Mouse (Mus musculus) E14TG2a.4 (cell line): ENCODE measurements around the gene Agbl4.

Experiments used
- H3K27me3 ChIP-seq: 2 replicates; pipeline ENCODE4 v1.6.1; 2014; ENCODE audit warnings: low read length, control low read depth; ENCODE audit not compliant: insufficient read depth
- H3K36me3 ChIP-seq: 2 replicates; pipeline ENCODE4 v1.6.1; 2014; ENCODE audit warnings: low read length, control low read depth; ENCODE audit not compliant: insufficient read depth
- H3K4me1 ChIP-seq: replicated peaks from 2 replicates; pipeline ENCODE4 v1.6.1; 2014; ENCODE audit warnings: low read depth, low read length, control low read depth
- H3K4me3 ChIP-seq: replicated peaks from 2 replicates; pipeline ENCODE4 v1.5.1; 2014; ENCODE audit warnings: mild to moderate bottlenecking, low read length
- H3K9me3 ChIP-seq: 2 replicates; pipeline ENCODE4 v1.6.1; 2014; ENCODE audit warnings: low read length, control low read depth
- CTCF ChIP-seq: conservative IDR thresholded peaks from 2 replicates; pipeline ENCODE4 v1.5.1; 2014; ENCODE audit warnings: low read length
- NANOG ChIP-seq: IDR thresholded peaks from 2 replicates; pipeline ENCODE4 v1.6.1; 2014; ENCODE audit warnings: borderline replicate concordance, low read length, mixed read lengths
- POU5F1 ChIP-seq: IDR thresholded peaks from 2 replicates; pipeline ENCODE4 v1.6.1; 2014; ENCODE audit warnings: low read length, borderline replicate concordance

Agbl4 gene

DNA sequence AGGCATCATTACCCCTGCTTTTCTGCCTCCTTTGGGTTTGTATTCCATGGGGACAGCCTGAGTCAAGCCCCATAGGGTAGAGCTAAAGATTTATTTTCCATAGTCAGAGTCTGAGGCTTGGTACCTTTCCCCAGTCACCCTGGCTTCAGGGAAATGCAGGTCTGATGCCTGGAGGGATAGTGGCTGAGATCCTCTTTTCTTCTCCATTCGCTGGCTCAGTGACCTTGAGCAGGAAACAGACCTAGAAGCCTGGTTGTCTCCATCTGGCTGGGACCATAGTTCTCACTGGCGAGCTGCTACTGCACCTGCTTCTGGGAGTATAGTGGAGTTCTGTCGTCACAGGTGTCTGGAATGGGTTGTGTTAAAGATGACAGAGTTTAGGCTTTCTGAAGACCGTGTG is 1132.5 kb downstream of the Agbl4 start:
- TF ChIP-seq NANOG (no peak), CTCF (no peak), POU5F1 (no peak)
- no peaks in the 10 kb centered on the region for H3K27me3 ChIP-seq
- H3K4me3 ChIP-seq, result no peak overlapping the region
- H3K36me3 ChIP-seq, result no peaks in the 10 kb centered on the region
- H3K9me3 ChIP-seq, result no peaks in the 10 kb centered on the region
- no peaks in the 10 kb centered on the region for H3K4me1 ChIP-seq

DNA sequence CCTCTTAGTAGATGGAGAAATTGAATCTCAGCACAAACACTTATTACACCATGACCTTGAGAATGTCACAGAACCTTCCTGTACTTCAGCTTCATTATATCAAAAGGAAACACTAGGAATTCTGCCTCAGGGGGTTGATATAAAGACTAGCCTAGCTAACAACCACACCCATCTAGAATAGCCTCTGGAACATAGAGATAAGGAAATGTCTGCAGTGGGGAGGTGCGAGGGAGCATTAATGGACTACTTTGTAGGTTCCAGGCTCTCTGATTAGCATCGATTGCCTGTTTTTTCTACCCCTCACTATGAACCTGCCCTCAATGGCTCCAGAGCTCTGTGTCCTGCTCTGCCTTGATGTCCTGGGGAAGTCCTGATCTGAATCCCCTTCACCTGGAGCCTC is 1133.1 kb downstream of the Agbl4 start:
- Histone ChIP-seq H3K27me3 (no peaks in the 10 kb centered on the region), H3K9me3 (no peaks in the 10 kb centered on the region), H3K36me3 (no peaks in the 10 kb centered on the region), H3K4me1 (no peaks in the 10 kb centered on the region), H3K4me3 (no peak overlapping the region)
- TF ChIP-seq CTCF (no peak), NANOG (no peak), POU5F1 (no peak)

DNA sequence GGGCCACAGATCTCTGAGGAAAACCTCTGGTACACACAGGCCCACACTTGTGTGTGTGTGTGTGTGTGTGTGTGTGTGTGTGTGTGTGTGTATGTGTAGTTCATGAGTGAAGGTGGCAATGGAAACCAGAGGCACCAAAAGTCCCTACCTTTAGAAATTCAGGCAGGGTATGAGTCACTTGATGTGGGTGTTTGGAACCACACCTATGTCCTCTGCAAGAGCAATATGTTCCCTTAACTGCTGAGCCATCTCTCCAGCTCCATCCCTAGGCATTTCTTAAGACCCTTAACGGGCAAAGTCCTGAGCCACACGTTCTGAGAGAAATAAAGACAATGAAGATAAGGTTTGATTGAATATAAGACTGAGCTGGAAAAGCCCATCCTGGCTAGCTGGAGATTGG is 1147.2 kb downstream of the Agbl4 start:
- Histone ChIP-seq H3K36me3 (no peaks in the 10 kb centered on the region), H3K27me3 (no peaks in the 10 kb centered on the region), H3K9me3 (peaks cover 8% of the 10 kb centered on the region; the same call in 1 of the 2 replicates), H3K4me3 (no peak overlapping the region), H3K4me1 (no peaks in the 10 kb centered on the region)
- TF ChIP-seq CTCF (no peak), NANOG (no peak), POU5F1 (no peak)

DNA sequence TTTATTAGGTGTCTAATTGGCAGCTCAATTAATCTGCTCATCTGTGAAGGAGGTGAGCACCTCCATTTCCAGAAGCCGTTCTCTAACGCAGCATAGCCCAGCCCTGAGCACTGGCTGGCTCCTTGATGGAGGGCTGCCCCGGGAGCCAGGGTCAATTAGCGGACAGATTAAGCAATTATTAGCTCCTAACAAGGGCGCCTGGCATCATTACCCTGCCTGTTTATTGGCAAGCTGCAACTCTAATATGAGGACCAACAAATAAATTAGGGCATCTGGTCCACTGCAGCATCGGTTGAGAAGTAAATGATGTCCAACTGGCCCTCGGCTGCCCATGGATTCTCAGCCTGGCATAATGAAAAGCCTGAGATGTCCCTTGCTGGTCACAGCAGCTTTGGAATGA is 1148.5 kb downstream of the Agbl4 start:
- peaks cover 8% of the 10 kb centered on the region; the same call in 1 of the 2 replicates for H3K9me3 ChIP-seq
- no peak for TF ChIP-seq NANOG
- no peak for TF ChIP-seq CTCF
- no peak for TF ChIP-seq POU5F1
- no peaks in the 10 kb centered on the region for H3K36me3 ChIP-seq
- H3K4me3 ChIP-seq, result no peak overlapping the region
- H3K4me1 ChIP-seq, result no peaks in the 10 kb centered on the region
- H3K27me3 ChIP-seq, result no peaks in the 10 kb centered on the region

DNA sequence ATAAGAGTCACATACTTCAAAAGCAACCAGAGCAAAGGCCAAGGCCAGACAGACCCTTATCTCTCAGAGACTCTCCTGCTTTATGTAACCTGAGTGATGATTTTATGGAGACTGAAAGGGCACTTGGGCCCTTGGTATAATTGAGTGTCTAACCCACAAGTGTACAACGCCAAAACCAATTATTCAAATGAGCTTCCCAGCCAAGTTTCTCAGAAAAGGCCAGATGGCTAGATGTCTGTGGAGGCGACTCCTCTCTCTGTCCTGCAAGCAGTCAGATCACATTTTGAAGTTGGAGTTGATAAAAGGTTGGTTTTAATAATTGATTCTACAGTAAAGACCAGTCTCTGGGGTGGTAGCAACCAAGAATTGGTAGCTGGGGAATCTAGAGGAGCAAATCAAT is 1158.0 kb downstream of the Agbl4 start:
- no peaks in the 10 kb centered on the region for H3K27me3 ChIP-seq
- H3K9me3 ChIP-seq, result no peaks in the 10 kb centered on the region
- H3K4me3 ChIP-seq, result no peak overlapping the region
- H3K36me3 ChIP-seq, result no peaks in the 10 kb centered on the region
- H3K4me1 ChIP-seq, result peaks cover 7% of the 10 kb centered on the region
- TF ChIP-seq NANOG (no peak), CTCF (no peak)

DNA sequence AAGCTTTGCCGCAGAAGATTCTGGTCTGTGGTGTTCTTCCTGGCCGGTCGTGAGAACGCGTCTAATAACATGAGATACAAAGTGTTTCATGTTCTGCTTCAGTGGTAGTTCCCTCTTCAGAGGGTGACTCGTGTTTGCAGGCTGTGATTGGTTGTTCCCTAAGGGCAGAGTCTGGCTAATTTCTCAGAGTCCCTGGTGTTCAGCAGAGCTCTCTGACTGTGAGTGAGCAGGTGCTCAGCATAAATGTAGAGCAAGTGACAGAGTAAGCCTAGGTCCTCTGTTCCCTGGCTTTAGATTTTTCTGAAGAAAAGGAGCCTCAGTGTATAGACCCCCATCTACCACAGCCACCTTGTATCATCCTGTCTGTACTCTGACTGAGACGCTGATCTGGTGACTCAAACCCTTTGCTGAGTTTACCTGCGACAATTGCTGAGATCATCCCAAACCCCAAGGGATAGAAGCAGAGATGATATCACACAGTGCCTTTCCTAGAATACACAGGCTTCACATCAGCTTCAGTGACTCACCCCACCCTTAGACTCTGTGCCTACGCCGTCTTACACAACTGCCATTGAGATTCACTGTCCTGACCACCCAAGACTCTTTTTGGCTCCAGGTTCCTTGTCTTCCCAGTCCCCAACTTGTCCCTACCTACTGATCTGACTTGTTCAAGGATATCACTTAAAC is 1179.8 kb downstream of the Agbl4 start:
- Histone ChIP-seq H3K4me3 (no peak overlapping the region), H3K4me1 (no peaks in the 10 kb centered on the region), H3K9me3 (no peaks in the 10 kb centered on the region), H3K36me3 (no peaks in the 10 kb centered on the region), H3K27me3 (no peaks in the 10 kb centered on the region)
- TF ChIP-seq POU5F1, result no peak
- TF ChIP-seq CTCF, result no peak
- no peak for TF ChIP-seq NANOG

DNA sequence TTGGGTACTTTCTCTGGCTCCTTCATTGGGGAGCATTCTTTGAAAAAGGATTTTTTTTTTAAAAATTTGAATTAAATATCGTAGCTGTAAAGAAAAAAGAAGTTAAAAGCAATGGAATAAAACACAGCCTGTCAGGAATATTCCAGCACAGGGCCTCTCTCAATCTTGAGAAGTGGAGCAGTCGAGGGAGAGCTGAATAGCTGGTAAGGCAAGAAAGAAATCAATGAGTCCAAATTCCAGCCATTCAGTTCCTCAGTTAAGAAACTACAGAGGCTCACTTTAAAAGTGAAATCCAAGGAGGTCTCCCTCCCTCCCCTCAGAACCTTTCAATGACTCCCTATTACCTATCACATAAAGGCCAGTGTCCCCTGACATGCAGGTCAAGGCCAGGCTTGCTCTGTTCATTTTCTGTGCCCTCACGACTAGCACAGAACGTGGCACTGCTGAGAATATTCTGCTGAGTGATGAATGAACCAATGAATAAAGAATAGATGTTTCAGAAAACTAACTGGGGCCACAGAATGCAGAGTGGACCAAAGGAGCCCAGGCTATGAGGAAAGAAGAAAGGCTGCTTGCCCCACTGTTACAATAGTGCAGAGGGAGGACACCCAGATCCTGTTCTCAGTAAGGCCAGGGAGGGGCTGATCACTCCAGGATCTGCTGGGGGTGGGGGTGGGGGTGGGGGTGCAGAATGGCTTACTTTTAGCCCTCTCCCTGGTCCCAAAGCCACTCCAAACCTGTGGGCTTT is 1181.8 kb downstream of the Agbl4 start:
- no peak for TF ChIP-seq POU5F1
- no peak for TF ChIP-seq CTCF
- no peak for TF ChIP-seq NANOG
- Histone ChIP-seq H3K9me3 (no peaks in the 10 kb centered on the region), H3K4me3 (no peak overlapping the region), H3K36me3 (no peaks in the 10 kb centered on the region), H3K27me3 (no peaks in the 10 kb centered on the region), H3K4me1 (no peaks in the 10 kb centered on the region)

DNA sequence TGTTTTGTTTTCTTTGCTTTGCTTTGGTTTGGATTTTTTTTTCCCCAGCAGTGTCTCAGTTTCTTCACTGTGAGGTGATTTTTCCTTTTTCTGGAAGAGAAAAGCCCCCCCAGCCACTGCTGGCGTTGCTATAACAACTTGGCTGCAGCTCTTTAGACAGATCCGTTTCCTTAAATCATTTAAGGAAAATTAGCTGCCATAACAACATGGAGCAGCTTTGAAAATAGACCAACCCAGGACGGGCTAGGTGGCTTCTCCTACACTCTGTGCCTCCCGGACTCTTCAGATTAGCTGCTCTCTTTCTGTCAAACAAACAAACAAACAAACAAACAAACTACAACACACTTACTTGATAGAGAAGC is 1182.4 kb downstream of the Agbl4 start:
- TF ChIP-seq POU5F1, result no peak
- no peak for TF ChIP-seq NANOG
- no peak for TF ChIP-seq CTCF
- Histone ChIP-seq H3K36me3 (no peaks in the 10 kb centered on the region), H3K4me1 (no peaks in the 10 kb centered on the region), H3K4me3 (no peak overlapping the region), H3K27me3 (no peaks in the 10 kb centered on the region), H3K9me3 (no peaks in the 10 kb centered on the region)

DNA sequence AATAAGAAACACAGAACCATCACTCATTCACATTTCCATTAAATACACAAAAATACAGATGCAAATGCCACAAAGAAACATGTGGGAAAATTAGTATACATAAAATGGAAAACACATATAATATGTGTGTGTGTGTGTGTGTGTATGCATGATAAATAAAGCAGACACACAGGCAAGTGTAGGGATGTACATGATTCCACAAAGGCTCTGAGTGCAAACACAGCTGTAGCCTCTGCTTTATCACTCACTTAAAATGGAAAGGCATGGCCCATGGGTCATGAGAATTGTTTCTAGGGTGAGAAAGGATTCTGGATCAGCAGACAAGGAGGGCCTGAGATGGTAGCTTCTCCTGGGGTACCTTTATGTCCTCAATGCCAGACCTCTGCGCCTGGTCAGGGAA is 1182.8 kb downstream of the Agbl4 start:
- Histone ChIP-seq H3K4me1 (no peaks in the 10 kb centered on the region), H3K9me3 (no peaks in the 10 kb centered on the region), H3K27me3 (no peaks in the 10 kb centered on the region), H3K36me3 (no peaks in the 10 kb centered on the region), H3K4me3 (no peak overlapping the region)
- TF ChIP-seq NANOG (no peak), CTCF (no peak), POU5F1 (no peak)
